In genomic region chr7:122290165-122290564, GRCm38 (mm10) we compare ENCODE assay signal across 8 mouse cellular contexts. TPM values are rescaled to one million over a fixed set of nuclear protein-coding genes. Genes with fewer than 3 reads are reported as not detected.
DNase-seq lines count a peak whose midpoint lies in the region; ATAC-seq and TF ChIP-seq lines count a peak whose summit lies in the region.

No protein-coding gene starts in this region.

- DNase-seq in liver, adult 2 months (ENCODE audit: extremely low read depth, low read depth, low spot score) = no peak
- DNase-seq in liver = no peak
- DNase-seq in brain, adult 2 months (ENCODE audit: low read depth, low spot score) = peak; percentile 66
- peak; percentile 14 for DNase-seq in forebrain, embryonic 14.5 days (ENCODE audit: low spot score)
- DNase-seq in left cerebral cortex, adult 2 months (ENCODE audit: extremely low spot score in 1 of 2, low spot score in 2 of 2) = peak; percentile 54 to 61
- peak; percentile 85 for DNase-seq in midbrain, embryonic 11.5 days (ENCODE audit: low spot score, missing footprints)
- DNase-seq in splenic B cell, adult 2 months (ENCODE audit: low read depth, low spot score) = peak; percentile 58
- DNase-seq in gastrocnemius, postnatal 14 days = no peak

- H3K79me2 ChIP-seq in liver, adult 2 months (ENCODE audit: control insufficient read depth, insufficient read depth, low read length) = no peaks in the 10 kb centered on the region; the same call in 1 of the 2 replicates

- TF ChIP-seq CTCF in liver, adult 2 months (IDR thresholded peaks at IDR 0.05; ENCODE audit: low read depth, low read length) = no peak
- peak; percentile 56 for TF ChIP-seq CTCF in left cerebral cortex, adult 2 months (IDR thresholded peaks at IDR 0.05)

- no peak overlapping the region for H3K9ac ChIP-seq in liver, adult 2 months (ENCODE audit: low read depth, low read length)
- no peak overlapping the region; the same call in 1 of the 2 replicates for H3K9ac ChIP-seq in forebrain, embryonic 14.5 days (ENCODE audit: low read length)
- H3K9ac ChIP-seq in midbrain, embryonic 11.5 days (ENCODE audit: low read length) = peak overlapping the region; percentile 58; the same call in 1 of the 2 replicates

- TF ChIP-seq POLR2A in liver, adult 2 months (IDR thresholded peaks at IDR 0.05; ENCODE audit: extremely low read depth, insufficient read depth, low read length) = no peak

- 19% methylated on average over 12 of the region's 12 CpGs for WGBS in liver, adult 2 months
- 10% methylated on average over 12 of the region's 12 CpGs for WGBS in forebrain, embryonic 14.5 days
- 10% methylated on average over 12 of the region's 12 CpGs for WGBS in midbrain, embryonic 11.5 days

- H3K36me3 ChIP-seq in liver, adult 2 months (ENCODE audit: control insufficient read depth, insufficient read depth, low read length) = no peaks in the 10 kb centered on the region
- no peaks in the 10 kb centered on the region for H3K36me3 ChIP-seq in forebrain, embryonic 14.5 days (ENCODE audit: control insufficient read depth, insufficient read depth, low read length)
- H3K36me3 ChIP-seq in midbrain, embryonic 11.5 days (ENCODE audit: control insufficient read depth, insufficient read depth, low read length) = no peaks in the 10 kb centered on the region
- H3K36me3 ChIP-seq in splenic B cell, adult 2 months (ENCODE audit: control insufficient read depth, insufficient read depth, low read length, poor library complexity, severe bottlenecking) = peaks cover 4% of the 10 kb centered on the region

- peak overlapping the region; percentile 69; the same call in 1 of the 2 replicates for H3K4me3 ChIP-seq in liver, adult 2 months (ENCODE audit: insufficient read depth, low read depth, low read length)
- H3K4me3 ChIP-seq in forebrain, embryonic 14.5 days (ENCODE audit: low read depth, low read length) = peak overlapping the region; percentile 59
- H3K4me3 ChIP-seq in left cerebral cortex, adult 2 months = peak overlapping the region; percentile 76
- peak overlapping the region; percentile 60 for H3K4me3 ChIP-seq in midbrain, embryonic 11.5 days (ENCODE audit: low read depth, low read length)

- H3K27ac ChIP-seq in liver, adult 2 months (replicated peaks; ENCODE audit: insufficient read depth, low read depth, low read length) = no peak overlapping the region
- no peak overlapping the region for H3K27ac ChIP-seq in forebrain, embryonic 14.5 days (ENCODE audit: low read depth, low read length)
- H3K27ac ChIP-seq in left cerebral cortex, adult 2 months = peak overlapping the region; percentile 93
- H3K27ac ChIP-seq in midbrain, embryonic 11.5 days (ENCODE audit: low read depth, low read length) = no peak overlapping the region

- intact Hi-C loops in left cerebral cortex, adult 2 months (cut with DNase I) = loop anchor here (2.0 to 5.0 kb wide), 4 partner anchors 39 to 169 kb away; no protein-coding TSS in a partner anchor
- intact Hi-C loops in gastrocnemius, postnatal 14 days (cut with DNase I; ENCODE audit: low total_unique reads) = no loop called here

- no peak; the same call in 1 of the 2 replicates for ATAC-seq in forebrain, embryonic 14.5 days
- peak; percentile 6; the same call in 1 of the 2 replicates for ATAC-seq in midbrain, embryonic 11.5 days (ENCODE audit: low FRiP score)

- no peaks in the 10 kb centered on the region for H3K9me3 ChIP-seq in forebrain, embryonic 14.5 days (replicated peaks; ENCODE audit: control insufficient read depth, low read length)
- no peaks in the 10 kb centered on the region for H3K9me3 ChIP-seq in midbrain, embryonic 11.5 days (ENCODE audit: control insufficient read depth, low read length)

- peak overlapping the region; percentile 82 for H3K4me2 ChIP-seq in forebrain, embryonic 14.5 days (ENCODE audit: low read length)
- peak overlapping the region; percentile 90 for H3K4me2 ChIP-seq in midbrain, embryonic 11.5 days

- H3K27me3 ChIP-seq in liver, adult 2 months (ENCODE audit: control insufficient read depth, insufficient read depth, low read length) = peaks cover 12% of the 10 kb centered on the region
- peaks cover 14% of the 10 kb centered on the region; the same call in 1 of the 2 replicates for H3K27me3 ChIP-seq in forebrain, embryonic 14.5 days (replicated peaks; ENCODE audit: control insufficient read depth, insufficient read depth, low read length)
- H3K27me3 ChIP-seq in midbrain, embryonic 11.5 days (ENCODE audit: control insufficient read depth, insufficient read depth, low read length) = peaks cover 17% of the 10 kb centered on the region
- no peaks in the 10 kb centered on the region for H3K27me3 ChIP-seq in splenic B cell, adult 2 months (ENCODE audit: control insufficient read depth, insufficient read depth, low read length, poor library complexity, severe bottlenecking)

- no peaks in the 10 kb centered on the region for H3K4me1 ChIP-seq in liver, adult 2 months (ENCODE audit: control insufficient read depth, insufficient read depth, low read length)
- H3K4me1 ChIP-seq in forebrain, embryonic 14.5 days (ENCODE audit: control insufficient read depth, insufficient read depth, low read length) = peaks cover 8% of the 10 kb centered on the region
- H3K4me1 ChIP-seq in midbrain, embryonic 11.5 days (ENCODE audit: control insufficient read depth, insufficient read depth, low read length) = peaks cover 10% of the 10 kb centered on the region

RNA-seq across cellular contexts. Expression of gene Prkcb, which starts 1.6 kb away (rescaled TPM):
- total RNA-seq in liver, adult 2 months (2014; rRNA removed) = 3.7 and 5.6 TPM in 2 replicates
- 1.5 and 2.5 TPM in 2 replicates for polyA plus RNA-seq in liver, adult 2 months (2012; rRNA removed)
- 29.4 and 39.3 TPM in 2 replicates for polyA plus RNA-seq in forebrain, embryonic 14.5 days (2014; fragmentation: Nextera tagmentation; extraction: Ambion mirVana)
- 100 to 1,000 TPM; 964 to 986 TPM for total RNA-seq in left cerebral cortex, adult 2 months (2021)
- polyA plus RNA-seq in midbrain, embryonic 11.5 days (2014; fragmentation: Nextera tagmentation; extraction: Ambion mirVana) = 15.3 and 17.9 TPM in 2 replicates
- under 1 TPM; 0.91 to 0.98 TPM for total RNA-seq in gastrocnemius, postnatal 14 days (2021)

Comparison
In these comparisons a context has a peak if more than half of its experiments do, and no peak if none do; other contexts are left out.
1. DNase-seq: peak in brain, adult 2 months (single experiment), forebrain, embryonic 14.5 days (single experiment), left cerebral cortex, adult 2 months (2 of 2), midbrain, embryonic 11.5 days (single experiment) and splenic B cell, adult 2 months (single experiment); none in liver, adult 2 months (single experiment), liver (single experiment) and gastrocnemius, postnatal 14 days (single experiment).
2. RNA of gene Prkcb, which starts 1.6 kb away (total RNA-seq): 964 to 986 TPM in left cerebral cortex, adult 2 months; 3.7 to 5.6 TPM in liver, adult 2 months and 0.91 to 0.98 TPM in gastrocnemius, postnatal 14 days; every median in the first group is over 100 times any median in the second.
3. Peak in every context shown above with its lines, with median percentiles within 50 percentile points of each other: H3K4me3 ChIP-seq.